Mouse (Mus musculus) hindbrain, postnatal 0 days (tissue): ENCODE data around the gene Rsph3a. TPM values are rescaled to one million over a fixed set of nuclear protein-coding genes. Genes with fewer than 3 reads are reported as not detected.
"Not testable (repeated sequence)": the region's sequence is repeated elsewhere in the genome, so short reads cannot be mapped to it uniquely, and the experiment has no call there.

Experiments used
- ATAC-seq: fragments of 200-750 bp; cut with Nextera tagmentation; 2 replicates; pipeline ENCODE4 v1.8.0; 2017; ENCODE audit warnings: mild to moderate bottlenecking, moderate TSS enrichment, moderate library complexity
- DNase-seq: peaks from one replicate; pipeline ENCODE4 v3.0.0-alpha.2; 2015; ENCODE audit warnings: low spot score
- H3K27ac ChIP-seq: fragments of 300-500 bp; sonication (generic); 2 replicates; pipeline ENCODE4 v1.5.1; 2014; ENCODE audit warnings: mild to moderate bottlenecking
- H3K27me3 ChIP-seq: fragments of 300-500 bp; sonication (generic); 2 replicates; pipeline ENCODE4 v1.6.1; 2014; ENCODE audit warnings: low read length, mixed read lengths; ENCODE audit not compliant: insufficient read depth
- H3K36me3 ChIP-seq: fragments of 300-500 bp; sonication (generic); 2 replicates; pipeline ENCODE4 v1.6.1; 2014; ENCODE audit warnings: low read length, mixed read lengths; ENCODE audit not compliant: insufficient read depth
- H3K4me1 ChIP-seq: fragments of 300-500 bp; sonication (generic); 2 replicates; pipeline ENCODE4 v1.6.1; 2014; ENCODE audit warnings: antibody characterized with exemption, low read length, mixed read lengths; ENCODE audit not compliant: insufficient read depth
- H3K4me2 ChIP-seq: fragments of 300-500 bp; sonication (generic); 2 replicates; pipeline ENCODE4 v1.6.1; 2014; ENCODE audit warnings: low read depth, mild to moderate bottlenecking, low read length, moderate library complexity, mixed read lengths
- H3K4me3 ChIP-seq: fragments of 300-500 bp; sonication (generic); 2 replicates; pipeline ENCODE4 v1.5.1; 2014; ENCODE audit warnings: low read length
- H3K9ac ChIP-seq: fragments of 300-500 bp; sonication (generic); replicated peaks from 2 replicates; pipeline ENCODE4 v1.6.1; 2014; ENCODE audit warnings: mild to moderate bottlenecking, low read length, moderate library complexity, mixed read lengths
- H3K9me3 ChIP-seq: fragments of 300-500 bp; sonication (generic); 2 replicates; pipeline ENCODE4 v1.6.1; 2016; ENCODE audit warnings: low read length, mixed read lengths
- CTCF ChIP-seq: IDR thresholded peaks from 2 replicates; pipeline ENCODE4 v1.5.1; 2016; ENCODE audit warnings: antibody characterized with exemption, control low read depth, low read depth
- WGBS: fragments of 180-500 bp; shearing (Covaris S2); extraction: QIAGEN DNeasy Blood & Tissue Kit; methylation state at CpG from one replicate; pipeline ENCODE4 v1.1.7; 2014; 5-methylcytosine and 5-hydroxymethylcytosine counted together
- polyA plus RNA-seq: library from polyadenylated mRNA; unstranded; fragments of >200 nt; fragmentation: Nextera tagmentation; extraction: Ambion mirVana; gene quantifications from 2 replicates; pipeline ENCODE4 v1.2.1, GENCODE M21; 2015
- total RNA-seq: library from RNA; depleted of rRNA; stranded (reverse); fragments of >200 nt; gene quantifications from 2 replicates; pipeline ENCODE4 v1.2.3, GENCODE M21; 2014

Gene Rsph3a
- total and polyA plus RNA-seq, 2 experiments from 2014 or later: 38.7 to 67.4 TPM

DNA sequence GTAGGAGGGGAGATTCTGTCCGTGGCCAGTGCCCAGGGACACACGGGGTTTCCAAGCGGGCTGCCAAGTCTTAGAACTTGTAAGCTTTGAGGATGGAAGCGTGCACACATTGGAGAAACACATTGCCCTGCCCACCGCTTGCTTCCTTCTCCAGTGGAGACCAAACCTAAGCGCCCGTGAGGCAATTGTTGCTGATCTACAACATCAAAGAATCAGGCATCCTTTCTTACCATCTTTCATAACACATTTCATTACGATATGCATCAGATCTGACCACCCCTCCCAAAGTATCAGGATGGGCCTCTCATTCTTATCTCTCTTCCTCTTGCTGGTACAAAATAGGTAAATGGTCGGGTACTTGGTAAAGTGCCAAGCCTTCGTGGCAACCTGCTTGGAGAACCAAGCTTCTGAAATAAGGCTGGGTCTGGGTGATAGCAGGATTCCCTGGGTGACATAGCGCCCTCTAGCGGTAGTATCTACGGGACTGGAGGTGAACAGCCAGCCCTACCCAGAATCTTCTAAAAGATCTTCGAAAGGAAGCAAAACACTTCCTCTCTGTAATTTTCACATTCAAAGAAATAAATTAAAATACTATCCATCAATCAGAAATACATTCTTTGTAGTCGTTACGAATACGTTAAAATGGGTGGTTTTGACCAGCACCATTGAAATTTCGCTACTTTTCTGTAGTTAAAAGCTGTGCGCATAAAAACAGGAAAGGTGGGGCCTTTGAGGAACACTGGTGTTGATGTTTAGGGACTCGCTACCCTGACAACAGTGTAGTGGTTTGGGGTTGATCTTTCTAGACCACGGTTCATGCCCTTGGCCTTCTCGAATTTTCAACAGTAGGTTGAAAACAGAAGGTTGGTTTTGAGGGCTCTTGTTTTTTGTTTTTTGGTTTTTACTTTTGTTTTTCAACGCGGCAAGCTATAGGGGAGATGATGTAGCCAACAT lies 17.6 kb upstream of the Rsph3a start:
- no peak overlapping the region for H3K9ac ChIP-seq
- WGBS: 67% methylated on average over 24 of the region's 24 CpGs
- no peak for ATAC-seq

DNA sequence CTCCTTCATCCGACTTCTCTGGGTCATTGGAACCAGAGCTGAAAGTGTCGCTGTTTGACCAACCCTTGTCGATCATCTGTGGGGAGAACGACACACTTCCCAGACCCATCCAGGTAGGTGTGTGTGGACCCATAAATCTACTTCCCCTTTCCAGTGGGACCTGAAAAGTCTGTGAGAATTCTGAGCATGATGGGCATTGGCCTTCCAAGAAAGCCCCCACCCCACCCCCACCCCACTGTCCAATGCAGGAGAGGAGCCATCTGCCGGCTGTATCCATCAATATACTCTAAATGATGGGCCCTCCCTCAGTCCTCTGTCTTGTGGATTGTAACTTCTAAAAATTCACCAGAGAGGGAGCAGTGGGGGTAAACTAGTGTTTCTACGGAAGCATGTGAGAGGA lies 16.8 kb upstream of the Rsph3a start:
- Histone ChIP-seq H3K36me3 (no peaks in the 10 kb centered on the region), H3K9ac (no peak overlapping the region), H3K27ac (no peak overlapping the region), H3K4me2 (no peak overlapping the region), H3K4me1 (peaks cover 4% of the 10 kb centered on the region; the same call in 1 of the 2 replicates), H3K27me3 (no peaks in the 10 kb centered on the region), H3K4me3 (no peak overlapping the region), H3K9me3 (no peaks in the 10 kb centered on the region)
- WGBS: 65% methylated on average over 6 of the region's 6 CpGs
- no peak for TF ChIP-seq CTCF
- DNase-seq (peak; percentile 5), ATAC-seq (no peak)

More for the DNA sequence above, 17.6 kb upstream of the Rsph3a start:
- Histone ChIP-seq H3K4me2 (no peak overlapping the region), H3K27ac (no peak overlapping the region), H3K9me3 (no peaks in the 10 kb centered on the region), H3K4me1 (peaks cover 4% of the 10 kb centered on the region; the same call in 1 of the 2 replicates), H3K27me3 (no peaks in the 10 kb centered on the region), H3K36me3 (no peaks in the 10 kb centered on the region), H3K4me3 (no peak overlapping the region)
- TF ChIP-seq CTCF: peak; percentile 74
- DNase-seq: peak; percentile 74

DNA sequence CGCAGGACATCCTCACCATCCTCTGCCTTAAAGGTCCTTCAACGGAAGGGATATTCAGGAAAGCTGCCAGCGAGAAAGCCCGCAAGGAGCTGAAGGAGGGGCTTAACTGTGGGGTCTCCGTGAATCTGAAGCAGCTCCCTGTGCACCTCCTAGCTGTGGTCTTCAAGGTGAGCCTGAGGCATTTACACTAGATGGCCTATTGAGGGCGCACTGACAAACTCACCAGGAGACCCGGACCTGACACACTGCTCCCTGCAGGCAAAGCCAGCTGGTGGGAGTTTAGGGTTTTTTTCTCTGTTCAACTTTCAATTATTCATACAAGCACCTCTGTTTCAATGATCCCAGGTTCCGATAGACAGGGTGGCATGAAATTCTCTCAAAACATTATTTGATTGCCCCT lies 16.1 kb upstream of the Rsph3a start:
- peaks cover 4% of the 10 kb centered on the region; the same call in 1 of the 2 replicates for H3K4me1 ChIP-seq
- no peaks in the 10 kb centered on the region for H3K36me3 ChIP-seq
- H3K9me3 ChIP-seq: no peaks in the 10 kb centered on the region
- DNase-seq (peak; percentile 22), ATAC-seq (no peak)
- no peak overlapping the region for H3K9ac ChIP-seq
- WGBS: 34% methylated on average over 8 of the region's 8 CpGs
- H3K4me2 ChIP-seq: no peak overlapping the region
- TF ChIP-seq CTCF: peak; percentile 52
- H3K4me3 ChIP-seq: no peak overlapping the region
- no peak overlapping the region for H3K27ac ChIP-seq
- no peaks in the 10 kb centered on the region for H3K27me3 ChIP-seq

DNA sequence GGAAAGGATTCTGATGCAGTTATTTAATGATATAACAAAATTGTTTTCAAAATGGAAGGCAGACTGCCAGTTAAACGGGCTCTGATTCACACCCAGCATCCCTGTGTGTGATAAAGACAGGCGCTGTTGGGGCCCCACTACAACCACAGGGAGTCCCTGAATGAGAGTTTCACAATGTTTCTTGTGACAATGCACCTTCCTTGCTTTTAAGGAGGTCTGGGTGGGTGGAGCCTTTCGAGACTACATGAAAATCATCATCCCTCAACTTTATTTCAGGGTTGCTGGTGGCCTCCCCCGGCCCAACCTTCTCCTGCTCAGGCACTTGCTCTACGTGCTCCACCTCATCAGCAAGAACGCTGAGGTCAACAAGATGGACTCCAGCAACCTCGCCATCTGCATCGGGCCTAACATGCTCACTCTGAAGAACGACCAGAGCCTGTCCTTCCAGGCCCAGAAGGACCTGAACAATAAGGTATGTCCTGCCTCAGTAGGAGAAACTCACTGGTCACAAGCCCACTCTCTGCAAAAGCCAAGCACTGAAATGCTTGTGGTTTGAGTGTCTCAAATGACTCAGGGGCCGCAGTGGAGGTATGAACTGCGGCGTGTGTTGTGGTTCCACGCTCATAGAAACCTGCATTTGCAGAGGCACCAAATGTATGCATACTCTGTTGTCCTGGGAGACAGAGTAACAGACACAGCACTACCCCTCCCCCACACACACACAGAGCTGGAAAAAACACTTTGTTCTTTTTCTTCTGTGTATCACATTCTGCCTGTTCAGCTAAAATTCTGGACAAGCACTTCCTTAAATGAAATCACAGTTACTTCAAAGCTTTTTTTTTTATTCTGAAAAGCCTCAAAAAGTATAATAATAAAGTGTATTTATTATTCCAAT lies 14.1 kb upstream of the Rsph3a start:
- WGBS: 58% methylated on average over 13 of the region's 13 CpGs
- ATAC-seq (no peak), DNase-seq (peak; percentile 12)
- H3K36me3 ChIP-seq: no peaks in the 10 kb centered on the region
- no peaks in the 10 kb centered on the region for H3K9me3 ChIP-seq
- no peaks in the 10 kb centered on the region for H3K27me3 ChIP-seq
- no peak overlapping the region for H3K27ac ChIP-seq
- no peak overlapping the region for H3K4me3 ChIP-seq
- no peak overlapping the region for H3K4me2 ChIP-seq
- H3K4me1 ChIP-seq: peaks cover 4% of the 10 kb centered on the region; the same call in 1 of the 2 replicates
- no peak for TF ChIP-seq CTCF
- H3K9ac ChIP-seq: no peak overlapping the region

DNA sequence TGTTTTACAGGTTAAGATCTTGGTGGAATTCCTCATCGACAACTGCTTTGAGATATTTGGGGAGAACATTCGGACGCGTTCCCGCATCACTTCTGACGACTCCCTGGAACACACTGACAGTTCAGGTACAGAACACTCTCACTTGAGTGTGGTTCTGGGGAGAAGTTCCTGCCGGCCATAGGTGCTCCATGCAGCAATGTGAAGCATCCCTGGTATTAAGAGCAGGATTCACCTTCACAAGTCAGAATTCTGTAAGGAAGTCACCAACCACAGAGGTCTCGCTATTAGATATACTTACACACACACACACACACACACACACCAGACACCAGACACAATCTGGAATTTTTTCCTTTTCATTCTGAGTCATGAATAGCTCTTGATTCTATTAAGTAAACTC lies 13.3 kb upstream of the Rsph3a start:
- H3K36me3 ChIP-seq, H3K9ac ChIP-seq, H3K27ac ChIP-seq, H3K4me1 ChIP-seq, H3K4me3 ChIP-seq, H3K27me3 ChIP-seq, H3K4me2 ChIP-seq, H3K9me3 ChIP-seq, DNase-seq, ATAC-seq: not testable (repeated sequence)
- 76% methylated on average over 3 of the region's 8 CpGs for WGBS

DNA sequence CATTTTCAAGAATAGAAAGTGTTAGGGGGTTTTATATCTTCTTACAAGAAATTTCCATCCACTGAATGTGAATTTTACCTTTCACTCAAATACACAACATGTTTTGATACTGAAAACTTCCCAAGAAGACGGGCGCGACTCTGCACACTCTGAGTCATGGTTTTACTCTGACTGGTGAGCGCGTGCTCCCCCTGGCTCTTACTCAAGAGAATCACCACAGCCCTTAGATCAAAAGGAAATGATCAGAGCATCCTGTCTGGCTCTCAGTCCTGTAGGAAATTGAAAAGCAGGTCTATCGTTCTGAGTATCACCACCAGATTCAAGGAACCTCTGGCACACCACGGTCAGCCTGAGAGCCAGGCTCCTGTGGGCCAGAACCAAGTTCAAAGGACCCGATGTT lies 5.8 kb upstream of the Rsph3a start:
- peak; percentile 55 for TF ChIP-seq CTCF
- WGBS: 58% methylated on average over 8 of the region's 8 CpGs
- Histone ChIP-seq H3K9me3 (no peaks in the 10 kb centered on the region), H3K9ac (no peak overlapping the region), H3K36me3 (no peaks in the 10 kb centered on the region), H3K27ac (no peak overlapping the region), H3K4me3 (no peak overlapping the region), H3K27me3 (no peaks in the 10 kb centered on the region), H3K4me2 (no peak overlapping the region), H3K4me1 (no peaks in the 10 kb centered on the region)
- DNase-seq: peak; percentile 49
- ATAC-seq: no peak

DNA sequence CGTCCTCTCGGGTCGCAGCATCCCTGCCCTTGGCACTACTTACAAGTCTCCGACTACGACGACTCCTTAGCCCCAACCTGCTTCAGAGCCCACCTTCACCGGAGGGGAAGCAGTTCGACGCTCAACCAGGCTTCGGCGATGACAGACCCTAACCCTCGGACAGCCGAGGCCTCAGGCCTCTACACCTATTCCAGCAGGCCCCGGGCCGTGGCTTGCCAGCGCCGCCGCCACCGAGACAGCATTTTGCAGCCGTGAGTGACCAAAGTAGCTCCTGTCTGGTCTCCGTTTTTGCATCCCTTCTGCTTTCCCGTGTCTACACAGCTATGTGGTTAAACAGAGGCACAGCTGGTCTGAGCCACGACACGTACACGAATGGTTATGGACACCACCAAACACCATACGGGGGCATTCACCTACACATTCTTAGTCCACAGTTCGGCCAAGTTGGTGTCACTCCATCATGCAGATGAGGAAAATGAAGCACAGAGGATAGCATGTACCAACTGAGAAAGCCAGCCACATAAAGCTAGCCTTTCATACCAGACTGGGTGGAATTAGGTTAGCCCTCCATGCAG lies 726 bp downstream of the Rsph3a start:
- H3K4me1 ChIP-seq, H3K36me3 ChIP-seq, H3K27me3 ChIP-seq, DNase-seq, H3K9me3 ChIP-seq: not testable (repeated sequence)
- peak; percentile 83 for ATAC-seq
- WGBS: 3% methylated on average over 10 of the region's 27 CpGs
- Histone ChIP-seq H3K4me3 (peak overlapping the region; percentile 43), H3K4me2 (peak overlapping the region; percentile 59), H3K27ac (peak overlapping the region; percentile 86), H3K9ac (peak overlapping the region; percentile 50; the same call in 1 of the 2 replicates)

DNA sequence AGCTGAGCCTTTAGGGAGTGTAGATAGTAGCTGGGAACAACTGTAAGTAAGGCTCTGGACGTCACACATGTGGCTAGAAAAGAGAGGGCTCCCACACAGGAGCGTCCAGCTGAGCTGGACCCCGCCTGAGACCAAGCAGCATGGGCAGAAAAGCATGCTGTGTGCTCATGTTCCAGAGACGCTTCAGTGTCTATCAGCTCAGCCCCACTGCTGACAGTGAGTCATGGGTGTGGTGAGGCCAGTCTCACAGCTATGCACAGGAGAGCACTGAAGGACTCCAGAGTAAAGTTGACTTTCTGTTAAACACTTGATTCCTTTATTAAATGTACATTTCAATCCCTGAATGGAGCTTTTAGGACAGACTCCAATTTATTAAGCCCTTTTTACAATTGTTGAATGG lies 5.9 kb downstream of the Rsph3a start:
- not testable (repeated sequence) for H3K27me3 ChIP-seq, H3K36me3 ChIP-seq, H3K4me1 ChIP-seq, H3K9ac ChIP-seq, H3K4me2 ChIP-seq, DNase-seq, H3K4me3 ChIP-seq, ATAC-seq, H3K27ac ChIP-seq, H3K9me3 ChIP-seq
- WGBS: no CpG with 5 or more reads among the region's 4 CpGs

DNA sequence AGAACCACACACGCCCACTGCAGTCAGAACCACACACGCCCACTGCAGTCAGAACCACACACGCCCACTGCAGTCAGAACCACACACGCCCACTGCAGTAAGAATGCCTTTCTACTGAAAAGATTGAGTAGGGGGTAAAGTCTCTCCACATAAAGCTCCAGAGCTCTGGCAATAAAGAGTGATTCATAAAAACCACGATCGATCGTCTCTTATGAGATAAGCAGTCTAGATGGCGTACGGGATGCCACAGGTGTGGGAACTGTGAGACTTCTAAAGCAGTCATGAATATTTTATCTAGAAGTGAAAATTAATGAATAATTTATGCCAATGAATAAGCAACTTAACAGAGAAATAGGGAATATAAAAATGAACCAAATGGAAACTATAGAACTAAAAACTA lies 11.8 kb downstream of the Rsph3a start:
- not testable (repeated sequence) for ATAC-seq, H3K4me3 ChIP-seq, H3K4me2 ChIP-seq, DNase-seq, H3K9ac ChIP-seq, H3K36me3 ChIP-seq, H3K27ac ChIP-seq, H3K9me3 ChIP-seq, H3K4me1 ChIP-seq, H3K27me3 ChIP-seq
- 95% methylated on average over 8 of the region's 9 CpGs for WGBS
